Mouse (Mus musculus): ENCODE measurements around the gene Itgav. TPM values are rescaled to one million over a fixed set of nuclear protein-coding genes. Genes with fewer than 3 reads are reported as not detected.

Itgav gene
- total RNA-seq, 2 experiments from 2014 or later = 2.9 to 23.5 TPM

DNA sequence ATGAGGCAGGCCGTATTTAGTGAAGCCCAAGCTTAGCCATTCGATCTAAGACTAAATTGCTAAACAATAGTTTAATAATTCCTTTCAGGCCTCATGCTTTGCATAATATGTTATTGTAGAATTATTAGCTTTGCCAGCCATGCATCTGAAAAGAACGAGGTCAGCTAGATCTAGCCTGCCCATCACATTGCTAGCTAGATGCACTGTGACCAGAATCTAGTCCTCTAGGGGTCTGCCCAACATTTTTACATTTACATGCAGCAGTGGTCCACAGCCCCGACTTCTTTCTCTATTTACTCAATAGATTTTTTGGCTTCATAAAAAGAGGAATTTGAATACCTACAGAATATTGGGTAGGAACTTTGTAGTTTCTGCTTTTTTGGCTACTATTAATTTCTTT, 67.9 kb downstream of the Itgav start:
- ATAC-seq (replicated peaks; ENCODE audit: low FRiP score, poor library complexity, severe bottlenecking) = no peak

DNA sequence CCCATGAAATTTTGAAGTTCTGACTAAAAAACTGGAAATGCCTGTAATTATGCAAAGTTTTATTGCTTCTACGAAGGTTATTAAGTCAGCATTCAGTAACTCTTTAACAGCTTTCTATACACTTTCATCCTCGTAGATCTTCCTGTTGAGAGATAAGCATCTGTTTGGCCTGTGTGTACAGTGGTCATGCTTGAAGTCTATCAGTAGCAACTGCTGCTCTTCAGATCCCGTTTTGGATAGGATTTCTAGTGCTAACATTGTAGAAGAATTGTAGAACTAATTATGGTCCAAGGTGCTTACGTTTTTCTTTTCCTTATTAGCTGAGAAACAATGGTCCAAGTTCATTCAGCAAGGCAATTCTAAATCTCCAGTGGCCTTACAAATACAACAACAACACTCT, 71.6 kb downstream of the Itgav start:
- no peak for ATAC-seq (replicated peaks; ENCODE audit: low FRiP score, poor library complexity, severe bottlenecking)

DNA sequence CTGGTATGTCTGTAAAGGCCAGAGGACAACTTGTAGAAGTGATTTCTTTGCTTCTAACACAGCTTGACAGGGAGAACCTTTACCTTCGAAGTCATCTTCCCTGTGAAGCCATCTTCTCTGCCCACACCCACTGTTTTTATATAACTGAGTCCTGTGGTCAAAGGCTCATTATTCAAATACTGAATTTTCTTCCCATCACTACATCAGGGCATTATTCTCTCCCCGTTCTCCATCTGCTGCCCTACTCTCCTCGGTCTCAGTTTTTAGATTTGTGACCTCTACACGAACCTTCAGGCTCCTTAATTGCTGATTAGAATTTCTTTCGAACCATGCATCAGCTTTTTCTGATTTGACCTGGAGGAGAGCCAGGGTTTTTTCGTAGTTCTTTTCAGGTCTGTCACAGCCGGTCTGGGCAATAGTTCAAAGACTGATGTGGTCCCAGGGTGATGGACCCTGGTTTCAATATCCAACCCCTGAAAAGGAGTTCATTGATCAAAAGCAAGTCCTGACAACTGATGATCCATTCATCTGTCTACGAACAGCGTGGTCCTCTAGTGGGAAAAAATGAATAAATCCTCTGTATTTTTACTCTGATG, 73.8 kb downstream of the Itgav start:
- ATAC-seq (replicated peaks; ENCODE audit: low FRiP score, poor library complexity, severe bottlenecking) = no peak

DNA sequence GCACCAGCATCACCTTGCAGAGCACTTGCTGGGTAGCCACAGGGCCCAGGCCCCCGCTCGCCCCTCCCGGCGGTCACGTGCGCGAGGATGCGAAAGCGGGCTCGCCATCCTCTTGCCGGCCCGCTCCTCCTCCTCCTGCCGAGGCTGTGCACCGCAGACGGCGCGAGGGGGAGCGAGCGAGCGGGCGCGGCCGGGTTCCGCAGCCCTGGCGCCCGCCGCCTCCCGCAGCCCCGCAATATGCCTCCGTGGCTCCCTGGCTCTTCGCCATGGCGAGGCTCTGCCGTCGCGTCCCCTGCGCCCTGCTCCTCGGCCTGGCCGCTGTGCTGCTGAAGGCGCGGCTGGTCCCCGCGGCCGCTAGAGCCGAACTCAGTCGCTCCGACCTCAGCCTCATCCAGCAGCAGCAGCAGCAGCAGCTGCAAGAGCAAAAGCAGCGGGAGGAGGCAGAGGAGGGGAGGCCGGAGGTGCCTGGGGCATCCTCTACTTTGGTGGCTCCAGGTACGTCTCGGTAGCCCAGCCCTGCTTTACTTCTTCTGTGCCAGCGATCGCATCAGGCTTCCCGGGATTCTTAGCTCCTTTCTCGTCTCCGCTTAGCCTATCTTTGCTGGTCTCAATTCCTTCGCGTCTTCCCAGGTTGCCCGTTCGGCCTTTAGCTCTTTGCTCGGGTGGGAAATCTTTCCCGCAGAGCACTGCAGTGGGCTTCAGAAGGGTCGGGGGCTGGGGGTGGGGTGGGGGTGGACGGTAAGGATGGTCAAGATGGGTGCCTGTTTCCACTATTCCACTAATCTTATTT, 88.5 kb downstream of the Itgav start, which contains the start of gene Fam171b:
Fam171b (plus strand) TSS at position 154 of the 790 bp plus-strand sequence.
- no peak for ATAC-seq (replicated peaks; ENCODE audit: low FRiP score, poor library complexity, severe bottlenecking)

DNA sequence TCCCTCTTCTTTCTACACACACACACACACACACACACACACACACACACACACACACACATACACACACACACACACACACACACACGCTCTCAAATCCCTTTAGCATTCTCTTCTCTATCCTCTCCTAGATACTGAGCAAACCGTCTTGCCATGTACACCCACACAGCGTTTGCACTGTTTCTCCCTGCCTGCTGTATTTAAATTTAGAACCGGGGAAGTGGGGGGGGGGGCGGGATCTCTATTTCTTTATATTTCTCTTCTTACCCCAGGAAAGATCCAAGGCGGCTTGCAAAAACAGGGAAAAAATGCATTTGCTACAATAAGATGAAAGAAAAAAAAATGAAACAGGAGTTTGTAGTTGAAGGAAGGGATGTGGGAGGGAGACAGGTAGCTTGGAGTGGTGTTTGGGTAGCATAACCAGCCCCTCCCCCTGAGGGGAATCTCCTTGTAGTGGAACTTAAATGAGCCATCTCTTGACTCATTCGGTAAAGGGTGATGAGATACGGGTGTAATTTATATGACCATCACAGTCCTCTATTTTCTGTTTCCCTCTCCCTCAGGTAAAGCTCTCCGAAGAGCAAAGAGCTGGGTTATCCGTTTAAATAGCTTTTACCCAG, 89.2 kb downstream of the Itgav start:
- no peak for ATAC-seq (replicated peaks; ENCODE audit: low FRiP score, poor library complexity, severe bottlenecking)

DNA sequence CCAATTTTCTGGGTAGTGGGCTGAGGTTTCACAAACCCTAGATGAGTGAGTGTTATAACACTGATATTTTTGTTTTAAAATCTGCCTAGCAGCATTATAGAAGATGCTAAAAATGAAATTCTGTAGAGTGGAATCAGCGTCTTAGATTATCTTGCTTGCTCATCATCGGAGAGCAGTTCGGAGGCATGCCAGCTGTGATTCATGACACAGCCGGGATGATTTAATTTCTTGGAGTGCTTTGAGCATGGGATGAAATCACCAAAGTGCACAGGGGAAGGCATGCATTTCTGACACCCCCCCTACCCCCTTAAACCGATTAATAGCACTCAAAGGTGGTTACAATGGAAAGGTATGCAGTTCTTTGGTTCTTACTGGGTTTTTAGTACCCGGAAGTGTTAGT, 89.8 kb downstream of the Itgav start:
- no peak for ATAC-seq (replicated peaks; ENCODE audit: low FRiP score, poor library complexity, severe bottlenecking)

DNA sequence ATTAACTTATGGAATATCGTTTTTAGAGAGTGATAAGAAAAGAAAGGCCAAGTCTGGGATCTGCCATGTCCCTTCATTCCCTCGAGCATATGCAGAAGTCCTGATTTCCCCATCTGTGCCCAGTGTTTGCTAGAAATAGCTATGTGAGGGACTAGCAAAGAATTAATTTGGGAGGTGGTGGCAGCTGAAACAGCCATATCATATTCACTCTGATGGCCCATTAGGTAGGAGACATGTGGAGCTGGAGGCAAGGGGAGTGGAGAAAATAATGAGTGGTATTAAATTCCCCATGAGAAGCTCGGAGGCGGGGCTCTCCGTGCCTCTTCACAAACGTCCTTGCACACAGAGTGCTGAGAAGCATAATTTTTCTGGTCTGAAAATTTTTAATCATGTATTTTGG, 92.0 kb downstream of the Itgav start:
- ATAC-seq (replicated peaks; ENCODE audit: low FRiP score, poor library complexity, severe bottlenecking) = no peak

DNA sequence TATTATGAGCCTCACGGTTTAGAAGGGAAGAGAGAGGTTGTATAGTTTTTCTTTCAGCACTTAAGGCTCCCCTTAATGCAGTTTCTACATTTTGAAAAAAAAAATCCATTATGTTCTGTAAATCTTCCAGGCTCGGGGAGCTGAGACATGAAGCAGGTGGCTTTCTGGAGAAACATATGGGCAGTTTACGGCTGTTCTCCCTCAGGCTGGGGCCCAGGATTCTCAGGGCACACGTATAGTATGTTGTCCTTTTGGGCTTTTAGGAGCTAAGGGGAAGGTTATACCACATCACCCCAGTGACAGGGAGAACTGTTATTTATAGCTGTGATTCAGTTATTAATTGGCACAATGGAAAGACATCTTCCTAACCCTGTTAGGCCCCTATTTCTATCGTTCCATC, 101.0 kb downstream of the Itgav start:
- ATAC-seq (replicated peaks; ENCODE audit: low FRiP score, poor library complexity, severe bottlenecking) = no peak

DNA sequence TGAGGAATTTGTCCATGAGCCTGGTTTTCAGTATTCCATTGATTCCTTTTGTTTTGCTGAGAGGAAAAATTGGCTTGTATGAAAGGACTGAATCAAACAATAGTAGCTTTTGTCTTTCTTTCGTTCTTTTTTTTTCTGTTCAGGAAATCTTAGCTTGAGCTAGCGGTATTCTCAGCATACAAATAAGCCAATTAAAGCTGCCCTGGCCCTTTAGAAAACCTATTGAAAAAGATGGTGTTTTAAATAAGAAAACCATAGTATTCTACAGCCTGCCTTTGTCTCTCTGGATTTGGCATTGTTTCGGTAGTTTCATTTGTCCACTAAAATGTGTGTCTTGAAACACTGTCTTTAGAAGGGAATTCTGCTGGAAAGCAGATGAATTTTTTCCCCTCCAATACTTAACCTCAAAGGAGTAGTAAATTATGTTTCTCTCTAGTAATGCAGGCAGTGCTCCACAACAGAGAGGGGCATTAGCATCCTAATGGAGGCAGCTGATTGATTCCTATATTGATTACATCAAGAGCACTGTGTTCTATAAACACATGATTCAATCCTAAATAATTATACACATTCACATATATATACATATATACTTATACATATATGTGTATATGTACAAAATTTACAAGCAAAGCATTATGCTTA, 104.8 kb downstream of the Itgav start:
- ATAC-seq (replicated peaks; ENCODE audit: low FRiP score, poor library complexity, severe bottlenecking) = no peak

DNA sequence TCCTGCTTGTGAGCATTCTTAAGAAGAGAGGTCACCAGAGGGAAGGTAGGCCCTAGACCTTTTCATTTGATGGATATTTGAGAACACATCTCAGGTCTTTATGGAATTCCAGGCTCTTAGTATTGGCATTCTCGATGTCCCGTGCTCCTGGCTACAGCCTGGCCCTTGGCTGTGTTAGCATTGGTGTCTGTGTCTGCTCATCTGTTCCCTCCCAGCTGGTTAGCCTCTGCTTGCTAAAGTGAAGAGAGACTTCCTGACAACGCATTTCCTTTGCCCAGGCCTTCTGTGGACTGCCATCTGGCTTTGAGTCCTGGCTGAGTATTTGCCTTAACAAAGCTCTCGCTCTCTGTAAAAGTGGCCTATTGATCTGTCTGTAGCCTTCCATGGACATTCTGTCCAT, 108.7 kb downstream of the Itgav start:
- ATAC-seq (replicated peaks; ENCODE audit: low FRiP score, poor library complexity, severe bottlenecking) = no peak

DNA sequence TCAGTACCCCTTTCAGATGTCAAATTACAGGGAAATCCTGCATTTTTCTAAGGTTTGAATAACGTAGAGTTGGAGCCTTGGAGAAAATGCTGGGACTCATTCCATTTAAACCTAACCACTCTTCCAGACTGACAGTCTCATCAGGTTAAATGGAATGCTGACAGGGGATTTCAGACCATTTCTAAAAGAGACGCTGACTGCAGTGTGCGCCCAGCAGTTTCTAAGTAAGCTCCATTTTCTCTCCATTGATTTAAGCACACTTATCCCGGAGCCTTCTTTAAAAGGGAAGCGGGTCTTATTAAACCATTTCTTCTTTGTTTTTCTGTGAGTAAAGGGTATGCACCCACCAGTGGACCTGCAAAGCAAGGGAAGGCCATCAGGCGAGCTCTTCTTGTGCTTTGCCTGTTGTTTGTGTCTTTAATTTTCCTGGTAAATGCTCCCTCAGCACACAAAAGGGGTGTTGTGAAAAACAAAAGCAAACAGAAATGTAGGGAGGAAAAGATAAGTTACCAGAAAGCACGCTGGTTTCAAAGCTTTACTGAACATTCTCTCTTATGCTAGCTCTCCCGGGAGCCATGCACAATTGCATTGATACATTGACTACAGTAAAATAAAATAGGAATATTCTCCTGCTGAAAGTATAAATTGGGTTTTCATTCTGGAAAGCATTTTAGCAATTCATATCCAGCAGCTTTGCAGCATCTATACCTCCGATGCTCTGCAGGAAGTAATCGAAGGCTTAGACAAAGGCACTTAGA, 111.3 kb downstream of the Itgav start:
- no peak for ATAC-seq (replicated peaks; ENCODE audit: low FRiP score, poor library complexity, severe bottlenecking)

DNA sequence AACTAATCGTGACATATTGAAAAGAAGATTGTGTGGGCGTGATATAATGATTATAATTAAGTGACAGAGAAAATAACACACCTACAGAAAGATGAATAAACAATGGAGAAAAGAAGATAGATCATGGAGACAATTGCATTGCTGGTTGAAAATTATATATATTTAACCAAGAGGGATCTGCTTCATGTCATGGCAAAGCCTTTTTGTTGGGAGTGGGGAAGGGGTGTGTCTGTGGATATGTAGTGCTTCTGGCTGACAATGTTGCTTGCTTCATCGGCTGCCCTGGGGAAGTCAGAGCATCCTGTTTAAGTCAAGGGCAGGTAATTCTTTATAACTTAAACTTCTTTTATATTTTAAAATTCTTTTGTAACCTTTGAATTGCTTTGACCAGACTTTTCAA, 124.3 kb downstream of the Itgav start:
- no peak for ATAC-seq (replicated peaks; ENCODE audit: low FRiP score, poor library complexity, severe bottlenecking)

DNA sequence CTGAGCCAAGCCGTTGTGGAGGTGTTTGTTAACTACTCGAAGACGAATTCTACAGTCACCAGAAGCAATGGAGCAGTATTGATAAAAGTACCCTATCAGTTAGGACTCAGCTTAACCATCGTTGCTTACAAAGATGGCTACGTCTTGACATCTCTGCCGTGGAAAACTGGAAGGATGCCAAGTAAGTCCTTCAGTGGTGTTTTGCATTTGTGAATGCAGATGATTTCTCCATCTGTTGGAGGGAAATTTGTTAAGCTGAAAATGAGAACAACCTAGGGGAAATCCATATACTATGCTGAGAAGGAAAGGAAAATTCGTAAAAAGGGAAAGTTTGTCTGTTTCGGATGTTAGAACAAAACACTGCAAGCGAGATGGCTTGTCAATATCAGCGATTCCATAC, 129.2 kb downstream of the Itgav start:
- ATAC-seq (replicated peaks; ENCODE audit: low FRiP score, poor library complexity, severe bottlenecking) = no peak

DNA sequence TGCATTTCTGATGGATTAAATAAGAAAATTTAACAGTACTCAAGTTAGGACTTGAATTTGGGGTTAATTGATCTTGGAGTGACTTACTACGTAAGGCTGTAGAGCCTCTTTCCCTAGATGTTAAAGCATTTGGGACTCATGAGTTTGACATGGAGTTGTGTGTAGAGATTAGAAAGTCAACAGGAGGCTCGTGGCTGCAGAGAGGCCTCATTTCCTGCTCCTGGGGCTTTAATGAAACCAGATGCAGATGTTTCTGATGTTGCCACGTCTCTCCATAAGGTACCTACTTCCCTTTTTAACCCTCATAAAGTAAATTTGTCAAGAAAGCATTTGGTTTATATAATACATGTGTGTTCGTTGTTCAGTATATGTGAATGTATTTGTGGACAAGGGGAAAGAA, 132.0 kb downstream of the Itgav start:
- ATAC-seq (replicated peaks; ENCODE audit: low FRiP score, poor library complexity, severe bottlenecking) = no peak

Other genes starting within 250 kb of the Itgav start
- 63.1 and 106 TPM in 2 replicates for gene Zc3h15, start 80.0 kb upstream of the Itgav start, total RNA-seq (2015; ENCODE audit: low replicate concordance)
- gene Zc3h15, start 80.0 kb upstream of the Itgav start, total RNA-seq (2017; ENCODE audit: low replicate concordance) = 63.5 and 74.7 TPM in 2 replicates
- gene Fam171b, start 88.2 kb downstream of the Itgav start, total RNA-seq (2015; ENCODE audit: low replicate concordance) = not detected in 2 replicates
- not detected in 2 replicates for gene Fam171b, start 88.2 kb downstream of the Itgav start, total RNA-seq (2017; ENCODE audit: low replicate concordance)
- not detected in 2 replicates for gene Zswim2, start 216.8 kb downstream of the Itgav start, total RNA-seq (2015; ENCODE audit: low replicate concordance)
- gene Zswim2, start 216.8 kb downstream of the Itgav start, total RNA-seq (2017; ENCODE audit: low replicate concordance) = not detected in 2 replicates
- not detected in 2 replicates for gene Gm13698, start 231.3 kb downstream of the Itgav start, total RNA-seq (2015; ENCODE audit: low replicate concordance)
- gene Gm13698, start 231.3 kb downstream of the Itgav start, total RNA-seq (2017; ENCODE audit: low replicate concordance) = 1.9 TPM in 1 of 2 replicates, not detected in the other
- gene Gm13693, start 237.1 kb downstream of the Itgav start, total RNA-seq (2015; ENCODE audit: low replicate concordance) = not detected in 2 replicates
- gene Gm13693, start 237.1 kb downstream of the Itgav start, total RNA-seq (2017; ENCODE audit: low replicate concordance) = 1.9 TPM in 1 of 2 replicates, not detected in the other
- not detected in 2 replicates for gene Gm13695, start 242.9 kb downstream of the Itgav start, total RNA-seq (2015; ENCODE audit: low replicate concordance)
- gene Gm13695, start 242.9 kb downstream of the Itgav start, total RNA-seq (2017; ENCODE audit: low replicate concordance) = 1.9 TPM in 1 of 2 replicates, not detected in the other
- gene Gm13696, start 248.7 kb downstream of the Itgav start, total RNA-seq (2015; ENCODE audit: low replicate concordance) = not detected in 2 replicates
- gene Gm13696, start 248.7 kb downstream of the Itgav start, total RNA-seq (2017; ENCODE audit: low replicate concordance) = 1.9 TPM in 1 of 2 replicates, not detected in the other

All from erythroid progenitor cell, adult 5-6 weeks (primary cell).